Mouse (Mus musculus) forebrain, embryonic 15.5 days (tissue): ENCODE data around the gene Parp12. TPM values are rescaled to one million over a fixed set of nuclear protein-coding genes. Genes with fewer than 3 reads are reported as not detected.

ENCODE experiments used
- ATAC-seq: fragments of 200-750 bp; cut with Nextera tagmentation; replicated peaks from 2 replicates; pipeline ENCODE4 v1.8.0; 2017; ENCODE audit warnings: mild to moderate bottlenecking, moderate TSS enrichment, moderate library complexity
- H3K27ac ChIP-seq: fragments of 300-500 bp; sonication (generic); replicated peaks from 2 replicates; pipeline ENCODE4 v1.5.1; 2015; ENCODE audit warnings: mild to moderate bottlenecking, inconsistent platforms
- H3K27me3 ChIP-seq: fragments of 300-500 bp; sonication (generic); 2 replicates; pipeline ENCODE4 v1.6.1; 2015; ENCODE audit warnings: inconsistent platforms
- H3K36me3 ChIP-seq: fragments of 300-500 bp; sonication (generic); 2 replicates; pipeline ENCODE4 v1.6.1; 2015; ENCODE audit warnings: mild to moderate bottlenecking, inconsistent platforms
- H3K4me1 ChIP-seq: fragments of 300-500 bp; sonication (generic); 2 replicates; pipeline ENCODE4 v1.6.1; 2015; ENCODE audit warnings: inconsistent platforms
- H3K4me2 ChIP-seq: fragments of 300-500 bp; sonication (generic); replicated peaks from 2 replicates; pipeline ENCODE4 v1.6.1; 2015; ENCODE audit warnings: mild to moderate bottlenecking, inconsistent platforms
- H3K4me3 ChIP-seq: fragments of 300-500 bp; sonication (generic); 2 replicates; pipeline ENCODE4 v1.5.1; 2015; ENCODE audit warnings: mild to moderate bottlenecking, inconsistent platforms
- H3K9ac ChIP-seq: fragments of 300-500 bp; sonication (generic); replicated peaks from 2 replicates; pipeline ENCODE4 v1.6.1; 2015; ENCODE audit warnings: mild to moderate bottlenecking, inconsistent platforms
- H3K9me3 ChIP-seq: fragments of 300-500 bp; sonication (generic); 2 replicates; pipeline ENCODE4 v1.6.1; 2016; ENCODE audit warnings: inconsistent platforms
- WGBS: fragments of 180-500 bp; shearing (Covaris S2); methylation state at CpG from one replicate; pipeline ENCODE4 v1.1.7; 2015; ENCODE audit warnings: mixed read lengths; 5-methylcytosine and 5-hydroxymethylcytosine counted together
- polyA plus RNA-seq: library from polyadenylated mRNA; unstranded; fragments of >200 nt; fragmentation: Nextera tagmentation; extraction: Ambion mirVana; gene quantifications from 2 replicates; pipeline ENCODE4 v1.2.1, GENCODE M21; 2015

Parp12 gene
- polyA plus RNA-seq, 1 experiment from 2014 or later = 2.9 TPM

GRCm38 (mm10) chr6:39055831-39056261, 62.3 kb downstream of the Parp12 start:
- H3K36me3 ChIP-seq = no peaks in the 10 kb centered on the region
- H3K4me2 ChIP-seq = no peak overlapping the region; the same call in 1 of the 2 replicates
- peaks cover 26% of the 10 kb centered on the region for H3K4me1 ChIP-seq
- H3K9me3 ChIP-seq = no peaks in the 10 kb centered on the region
- H3K27me3 ChIP-seq = no peaks in the 10 kb centered on the region
- no peak overlapping the region for H3K4me3 ChIP-seq
- no peak overlapping the region for H3K9ac ChIP-seq
- H3K27ac ChIP-seq = no peak overlapping the region
- ATAC-seq = no peak
- WGBS = 25% methylated on average over 7 of the region's 7 CpGs

- Histone ChIP-seq H3K36me3 (no peaks in the 10 kb centered on the region), H3K27me3 (no peaks in the 10 kb centered on the region), H3K9ac (no peak overlapping the region), H3K9me3 (no peaks in the 10 kb centered on the region), H3K27ac (0 out of 2 replicates have a peak overlapping the region, but pooled peaks have one; percentile 14), H3K4me3 (no peak overlapping the region), H3K4me2 (no peak overlapping the region), H3K4me1 (peaks cover 26% of the 10 kb centered on the region)
- 79% methylated on average over 6 of the region's 6 CpGs for WGBS
- ATAC-seq = peak; percentile 55; the same call in 1 of the 2 replicates
Observed at GRCm38 (mm10) chr6:39054878-39055508, 63.2 kb downstream of the Parp12 start.

DNA sequence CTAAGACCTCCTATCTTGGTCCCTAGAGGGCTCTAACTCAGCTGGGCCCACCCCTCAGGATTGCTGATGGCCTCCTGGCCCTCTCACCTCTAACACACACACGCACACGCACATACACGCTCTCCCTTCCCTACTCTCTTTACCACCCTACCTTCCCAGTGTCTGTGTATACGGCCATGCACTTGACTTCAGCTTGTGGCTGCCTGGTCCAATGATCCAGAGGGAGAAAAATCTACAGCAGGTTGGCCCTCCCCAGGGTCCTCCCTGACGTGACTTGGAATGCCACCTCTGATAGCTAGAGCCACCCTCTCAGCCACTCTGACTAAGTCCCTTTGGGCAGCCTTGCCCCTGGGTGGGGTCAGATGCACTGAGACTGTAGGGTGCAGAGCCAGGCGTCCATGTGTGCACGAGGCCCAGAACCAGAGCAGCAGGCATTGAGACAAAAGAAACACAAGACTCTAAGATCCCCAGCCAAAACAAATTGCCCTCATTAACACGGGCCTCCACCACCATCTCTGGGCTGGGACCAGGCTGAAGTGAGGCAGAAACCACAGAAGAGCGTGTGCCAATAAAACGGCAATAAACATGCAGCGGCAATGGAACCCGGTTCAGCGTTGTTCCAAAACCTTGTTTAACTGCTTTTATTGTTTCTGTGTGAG, 63.8 kb downstream of the Parp12 start:
- peaks cover 26% of the 10 kb centered on the region for H3K4me1 ChIP-seq
- WGBS = 51% methylated on average over 13 of the region's 13 CpGs
- H3K4me3 ChIP-seq = no peak overlapping the region
- H3K9ac ChIP-seq = no peak overlapping the region
- no peaks in the 10 kb centered on the region for H3K9me3 ChIP-seq
- H3K27ac ChIP-seq = 0 out of 2 replicates have a peak overlapping the region, but pooled peaks have one; percentile 14
- peak; percentile 75 for ATAC-seq
- no peak overlapping the region for H3K4me2 ChIP-seq
- no peaks in the 10 kb centered on the region for H3K27me3 ChIP-seq
- H3K36me3 ChIP-seq = no peaks in the 10 kb centered on the region

DNA sequence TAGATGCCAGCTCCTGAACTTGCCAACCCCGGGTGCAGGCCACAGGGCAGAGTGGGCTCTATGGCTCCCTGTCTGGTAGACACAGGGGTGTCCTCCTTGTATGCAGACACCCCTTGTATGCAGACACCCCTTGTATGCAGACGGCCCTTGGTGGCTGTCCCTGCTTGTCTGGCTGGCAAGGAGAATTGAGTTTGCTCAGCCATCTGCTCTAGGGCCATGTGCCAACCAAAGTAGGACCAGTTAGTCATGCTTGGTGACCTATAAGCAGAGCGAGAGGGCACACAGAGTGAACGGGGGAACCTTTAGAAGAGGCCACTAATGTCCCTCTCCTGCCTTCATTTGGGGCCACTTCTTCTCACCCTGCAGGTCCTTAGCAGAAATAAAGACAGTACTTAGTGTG, 65.5 kb downstream of the Parp12 start:
- Histone ChIP-seq H3K4me1 (peaks cover 26% of the 10 kb centered on the region), H3K9me3 (no peaks in the 10 kb centered on the region), H3K36me3 (no peaks in the 10 kb centered on the region), H3K4me2 (no peak overlapping the region), H3K27ac (no peak overlapping the region), H3K9ac (no peak overlapping the region), H3K27me3 (no peaks in the 10 kb centered on the region), H3K4me3 (no peak overlapping the region)
- WGBS = 71% methylated on average over 4 of the region's 4 CpGs
- ATAC-seq = no peak

DNA sequence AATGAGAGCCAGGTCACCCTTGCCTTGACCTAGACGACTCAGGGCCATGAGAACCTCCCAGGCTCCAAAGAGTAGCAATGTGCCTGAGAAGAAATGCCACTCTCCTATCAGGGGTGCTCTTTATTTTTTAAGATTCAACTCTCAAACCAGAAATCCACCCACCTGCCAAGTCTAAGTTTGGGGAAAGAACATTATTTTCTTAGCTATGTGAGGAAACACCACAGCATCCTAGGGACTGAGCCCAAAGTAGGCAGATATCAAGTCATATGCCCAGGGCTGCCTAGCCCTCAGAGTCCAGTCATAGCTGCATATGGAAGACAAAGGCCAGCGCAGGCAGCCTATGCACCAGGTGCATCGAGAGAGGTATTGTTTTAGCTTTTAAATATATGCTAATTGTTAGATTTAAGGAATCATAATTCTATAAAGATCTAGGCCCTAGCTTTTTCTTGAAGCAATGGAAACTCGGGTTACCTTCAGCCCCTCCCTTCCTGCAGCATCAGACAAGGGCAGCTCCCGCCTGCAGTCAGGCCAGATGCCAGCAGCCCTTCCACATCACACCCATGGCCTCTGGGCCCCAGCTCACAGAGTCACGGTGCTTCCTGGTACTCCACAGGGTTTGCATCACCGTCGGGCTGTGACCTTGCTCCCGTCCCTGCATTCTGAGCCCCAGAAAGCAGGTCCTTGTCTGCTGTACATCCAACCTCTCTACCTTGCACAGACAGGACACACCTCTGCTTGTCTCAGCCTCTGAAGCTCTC, 66.2 kb downstream of the Parp12 start:
- Histone ChIP-seq H3K9ac (no peak overlapping the region), H3K27me3 (no peaks in the 10 kb centered on the region), H3K4me3 (no peak overlapping the region), H3K27ac (no peak overlapping the region), H3K9me3 (no peaks in the 10 kb centered on the region), H3K4me1 (peaks cover 26% of the 10 kb centered on the region), H3K36me3 (no peaks in the 10 kb centered on the region), H3K4me2 (no peak overlapping the region)
- no peak for ATAC-seq
- 75% methylated on average over 9 of the region's 9 CpGs for WGBS

GRCm38 (mm10) chr6:39050836-39051235, 67.3 kb downstream of the Parp12 start:
- no peak overlapping the region for H3K4me2 ChIP-seq
- no peak for ATAC-seq
- H3K36me3 ChIP-seq = no peaks in the 10 kb centered on the region
- no peak overlapping the region for H3K4me3 ChIP-seq
- no peaks in the 10 kb centered on the region for H3K9me3 ChIP-seq
- no peak overlapping the region for H3K9ac ChIP-seq
- WGBS = 80% methylated on average over 6 of the region's 6 CpGs
- H3K27ac ChIP-seq = no peak overlapping the region
- peaks cover 23% of the 10 kb centered on the region for H3K4me1 ChIP-seq
- H3K27me3 ChIP-seq = no peaks in the 10 kb centered on the region

- no peaks in the 10 kb centered on the region for H3K9me3 ChIP-seq
- H3K4me1 ChIP-seq = peaks cover 6% of the 10 kb centered on the region
- H3K4me3 ChIP-seq = no peak overlapping the region
- H3K4me2 ChIP-seq = no peak overlapping the region
- no peaks in the 10 kb centered on the region for H3K27me3 ChIP-seq
- no peak overlapping the region for H3K9ac ChIP-seq
- H3K27ac ChIP-seq = no peak overlapping the region
- H3K36me3 ChIP-seq = no peaks in the 10 kb centered on the region
- ATAC-seq = no peak
- WGBS = 60% methylated on average over 5 of the region's 5 CpGs
Observed at GRCm38 (mm10) chr6:39049141-39049540, 69.0 kb downstream of the Parp12 start.

DNA sequence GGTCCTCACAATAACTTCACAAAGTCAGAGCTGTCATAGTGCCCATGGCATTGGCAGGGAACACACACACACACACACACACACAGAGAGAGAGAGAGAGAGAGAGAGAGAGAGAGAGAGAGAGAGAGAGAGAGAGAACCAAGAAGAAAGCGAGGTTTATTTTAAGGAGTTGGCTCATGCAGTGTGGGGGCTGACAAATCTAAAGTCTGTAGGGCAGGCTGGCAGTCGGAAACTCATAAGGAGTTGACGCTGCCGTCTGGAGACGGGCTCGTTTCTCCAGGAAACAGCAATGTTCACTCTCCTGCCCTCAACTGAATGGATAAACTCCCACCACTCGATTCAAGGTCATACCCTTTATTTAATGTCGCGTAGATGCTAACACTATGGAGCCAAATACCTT, 77.7 kb downstream of the Parp12 start:
- Histone ChIP-seq H3K4me2 (no peak overlapping the region), H3K9me3 (no peaks in the 10 kb centered on the region), H3K9ac (no peak overlapping the region), H3K36me3 (no peaks in the 10 kb centered on the region), H3K27me3 (no peaks in the 10 kb centered on the region), H3K4me3 (no peak overlapping the region), H3K4me1 (peaks cover 9% of the 10 kb centered on the region), H3K27ac (no peak overlapping the region)
- no peak for ATAC-seq
- WGBS = 75% methylated on average over 9 of the region's 9 CpGs

Other genes with a start within 250 kb of the Parp12 start
- gene Tbxas1, start 242.9 kb downstream of the Parp12 start, polyA plus RNA-seq = 1.2 and 1.8 TPM in 2 replicates
- gene Hipk2, start 242.2 kb downstream of the Parp12 start, polyA plus RNA-seq = 29.2 and 29.7 TPM in 2 replicates
- gene Kdm7a, start 88.4 kb upstream of the Parp12 start, polyA plus RNA-seq = 7.4 and 8.1 TPM in 2 replicates